Mouse (Mus musculus) stomach, postnatal 0 days (tissue): ENCODE measurements around the gene Aatk. TPM values are rescaled to one million over a fixed set of nuclear protein-coding genes. Genes with fewer than 3 reads are reported as not detected.

Experiments
- ATAC-seq: fragments of 200-750 bp; cut with Nextera tagmentation; 2 replicates; pipeline ENCODE4 v1.8.0; 2017; ENCODE audit not compliant: low FRiP score, low TSS enrichment
- DNase-seq: peaks from one replicate; pipeline ENCODE4 v3.0.0-alpha.2; 2016; ENCODE audit warnings: low spot score
- H3K27ac ChIP-seq: fragments of 300-500 bp; sonication (generic); replicated peaks from 2 replicates; pipeline ENCODE4 v1.5.1; 2014; ENCODE audit warnings: mild to moderate bottlenecking, control low read depth
- H3K27me3 ChIP-seq: fragments of 300-500 bp; sonication (generic); 2 replicates; pipeline ENCODE4 v1.6.1; 2014; ENCODE audit warnings: low read length; ENCODE audit not compliant: control insufficient read depth, insufficient read depth
- H3K36me3 ChIP-seq: fragments of 300-500 bp; sonication (generic); 2 replicates; pipeline ENCODE4 v1.6.1; 2014; ENCODE audit warnings: low read length, mixed read lengths; ENCODE audit not compliant: control insufficient read depth, insufficient read depth
- H3K4me1 ChIP-seq: fragments of 300-500 bp; sonication (generic); replicated peaks from 2 replicates; pipeline ENCODE4 v1.6.1; 2014; ENCODE audit warnings: antibody characterized with exemption; ENCODE audit not compliant: control insufficient read depth, insufficient read depth
- H3K4me2 ChIP-seq: fragments of 300-500 bp; sonication (generic); replicated peaks from 2 replicates; pipeline ENCODE4 v1.6.1; 2014; ENCODE audit warnings: low read depth, mild to moderate bottlenecking, control low read depth, moderate library complexity
- H3K4me3 ChIP-seq: fragments of 300-500 bp; sonication (generic); 2 replicates; pipeline ENCODE4 v1.5.1; 2014; ENCODE audit warnings: low read depth, low read length, control low read depth
- H3K9ac ChIP-seq: fragments of 300-500 bp; sonication (generic); 2 replicates; pipeline ENCODE4 v1.6.1; 2014; ENCODE audit warnings: mild to moderate bottlenecking, low read length, control low read depth, mixed read lengths
- H3K9me3 ChIP-seq: fragments of 300-500 bp; sonication (generic); 2 replicates; pipeline ENCODE4 v1.6.1; 2016; ENCODE audit warnings: low read length; ENCODE audit not compliant: control insufficient read depth
- CTCF ChIP-seq: IDR thresholded peaks from 2 replicates; pipeline ENCODE4 v1.5.1; 2016; ENCODE audit warnings: antibody characterized with exemption, low read depth, mild to moderate bottlenecking, moderate library complexity
- EP300 ChIP-seq: optimal IDR thresholded peaks from 2 replicates; pipeline ENCODE3; 2016; ENCODE audit warnings: antibody characterized with exemption
- WGBS: fragments of 180-500 bp; shearing (Covaris S2); extraction: QIAGEN DNeasy Blood & Tissue Kit; methylation state at CpG from one replicate; pipeline ENCODE4 v1.1.7; 2014; 5-methylcytosine and 5-hydroxymethylcytosine counted together
- polyA plus RNA-seq: library from polyadenylated mRNA; unstranded; fragments of >200 nt; fragmentation: Nextera tagmentation; extraction: Ambion mirVana; gene quantifications from 2 replicates; pipeline ENCODE4 v1.2.1, GENCODE M21; 2015

Gene Aatk
- polyA plus RNA-seq, 1 experiment from 2014 or later = 1.6 TPM

DNA sequence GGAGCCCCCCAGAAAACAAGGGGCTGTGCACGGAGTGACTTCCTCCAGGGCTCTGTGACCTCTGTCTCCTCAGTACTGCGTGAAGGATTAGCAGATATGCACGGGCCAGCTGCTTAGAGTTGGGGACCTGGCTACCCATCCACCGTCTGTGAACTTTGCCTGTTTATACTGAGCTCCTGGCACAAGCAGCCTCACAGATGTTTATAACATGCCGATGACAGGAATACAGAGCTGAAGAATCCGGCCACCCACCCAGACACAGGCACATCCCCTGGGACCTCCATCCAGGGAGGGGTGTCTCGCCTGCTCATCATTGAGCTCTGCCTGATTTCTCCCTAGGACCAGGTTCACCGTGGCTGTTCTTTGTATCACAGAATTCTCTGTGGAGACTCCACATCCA, 14.9 kb downstream of the Aatk start:
- Histone ChIP-seq H3K4me3 (no peak overlapping the region), H3K4me2 (no peak overlapping the region), H3K4me1 (no peaks in the 10 kb centered on the region), H3K9me3 (no peaks in the 10 kb centered on the region), H3K27ac (no peak overlapping the region), H3K9ac (no peak overlapping the region), H3K27me3 (no peaks in the 10 kb centered on the region), H3K36me3 (no peaks in the 10 kb centered on the region)
- TF ChIP-seq CTCF = no peak
- TF ChIP-seq EP300 = no peak
- no peak for ATAC-seq
- 32% methylated on average over 8 of the region's 8 CpGs for WGBS
- DNase-seq = no peak

DNA sequence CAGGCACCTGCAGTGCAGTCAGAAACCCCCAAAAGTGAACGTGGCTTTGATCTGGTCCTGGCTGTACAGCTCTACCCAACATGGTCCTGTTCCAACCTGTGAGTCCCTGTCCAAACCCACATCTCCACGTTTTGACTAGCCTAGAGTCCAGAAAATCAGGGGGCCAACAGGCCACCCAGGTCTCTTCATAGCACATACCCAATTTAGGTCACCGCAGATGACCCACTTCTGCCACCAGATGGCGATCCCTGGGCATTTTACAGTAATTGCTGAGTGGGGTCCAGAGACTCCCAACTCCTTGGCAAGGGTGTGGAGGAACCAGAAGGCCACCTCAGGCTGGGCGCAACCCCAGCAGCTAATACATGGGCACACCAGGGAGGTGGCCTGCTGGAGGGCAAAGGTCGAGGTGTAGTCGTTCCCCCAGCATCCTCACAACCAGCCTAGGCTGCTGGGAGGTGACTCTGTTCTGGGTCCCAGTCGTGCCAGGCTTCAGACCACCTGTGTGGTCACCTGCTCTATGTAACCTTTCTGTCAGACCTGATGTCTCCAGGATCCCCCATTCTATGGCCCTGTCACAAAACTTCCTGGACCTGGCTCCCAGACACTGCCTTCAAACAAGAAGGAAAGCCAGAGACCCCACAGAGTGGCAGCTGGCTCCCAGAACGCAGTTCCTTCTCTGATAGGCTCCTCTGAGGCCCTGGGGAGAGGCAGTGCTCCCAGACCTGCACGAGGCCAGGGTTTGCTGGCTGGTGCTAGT, 16.6 kb downstream of the Aatk start:
- H3K27me3 ChIP-seq = no peaks in the 10 kb centered on the region
- H3K4me2 ChIP-seq = no peak overlapping the region
- H3K27ac ChIP-seq = no peak overlapping the region
- no peaks in the 10 kb centered on the region for H3K4me1 ChIP-seq
- no peak overlapping the region for H3K9ac ChIP-seq
- no peaks in the 10 kb centered on the region for H3K9me3 ChIP-seq
- no peak for DNase-seq
- H3K36me3 ChIP-seq = no peaks in the 10 kb centered on the region
- ATAC-seq = peak; percentile 17; the same call in 1 of the 2 replicates
- 38% methylated on average over 10 of the region's 10 CpGs for WGBS
- no peak for TF ChIP-seq EP300
- peak; percentile 84 for TF ChIP-seq CTCF
- H3K4me3 ChIP-seq = no peak overlapping the region

DNA sequence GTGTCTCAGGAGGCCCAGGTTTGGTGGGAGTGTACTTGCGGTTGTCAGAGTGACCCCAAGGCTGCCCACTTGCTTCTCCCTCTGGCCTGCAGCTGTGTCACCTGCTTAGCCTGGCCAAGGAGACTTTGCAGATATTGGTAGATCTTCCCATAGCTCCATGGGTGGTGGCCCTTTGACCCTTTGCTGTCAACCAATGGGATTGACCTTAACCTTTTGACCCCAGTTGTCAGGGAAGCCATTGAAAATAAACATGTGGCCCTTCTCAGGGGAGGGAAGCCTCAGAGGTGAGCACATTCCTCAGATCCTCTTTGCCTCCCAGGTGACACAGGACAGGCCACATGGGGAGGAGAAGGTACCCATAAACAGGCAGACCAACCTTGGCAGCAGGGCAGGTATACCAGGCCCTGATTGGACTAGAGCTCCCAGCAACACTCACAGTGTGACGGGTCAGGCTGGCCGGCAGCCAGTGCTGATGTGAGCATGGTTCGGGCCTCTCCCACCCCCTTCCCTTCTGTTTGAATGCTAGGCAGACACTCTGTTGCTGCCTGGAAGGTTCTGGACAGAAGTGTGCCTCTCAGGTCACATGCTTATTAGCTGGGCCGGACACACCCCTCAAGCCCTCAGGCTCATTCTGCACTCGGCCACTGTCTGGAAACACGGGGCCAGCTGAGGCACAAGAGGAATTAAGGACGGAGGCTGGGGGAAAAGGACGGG, 17.4 kb downstream of the Aatk start:
- DNase-seq (no peak), ATAC-seq (peak; percentile 24; the same call in 1 of the 2 replicates)
- Histone ChIP-seq H3K9ac (no peak overlapping the region), H3K4me3 (no peak overlapping the region), H3K9me3 (no peaks in the 10 kb centered on the region), H3K36me3 (no peaks in the 10 kb centered on the region), H3K4me2 (no peak overlapping the region), H3K27me3 (no peaks in the 10 kb centered on the region), H3K4me1 (no peaks in the 10 kb centered on the region), H3K27ac (no peak overlapping the region)
- TF ChIP-seq CTCF = no peak
- TF ChIP-seq EP300 = no peak
- 43% methylated on average over 9 of the region's 9 CpGs for WGBS

DNA sequence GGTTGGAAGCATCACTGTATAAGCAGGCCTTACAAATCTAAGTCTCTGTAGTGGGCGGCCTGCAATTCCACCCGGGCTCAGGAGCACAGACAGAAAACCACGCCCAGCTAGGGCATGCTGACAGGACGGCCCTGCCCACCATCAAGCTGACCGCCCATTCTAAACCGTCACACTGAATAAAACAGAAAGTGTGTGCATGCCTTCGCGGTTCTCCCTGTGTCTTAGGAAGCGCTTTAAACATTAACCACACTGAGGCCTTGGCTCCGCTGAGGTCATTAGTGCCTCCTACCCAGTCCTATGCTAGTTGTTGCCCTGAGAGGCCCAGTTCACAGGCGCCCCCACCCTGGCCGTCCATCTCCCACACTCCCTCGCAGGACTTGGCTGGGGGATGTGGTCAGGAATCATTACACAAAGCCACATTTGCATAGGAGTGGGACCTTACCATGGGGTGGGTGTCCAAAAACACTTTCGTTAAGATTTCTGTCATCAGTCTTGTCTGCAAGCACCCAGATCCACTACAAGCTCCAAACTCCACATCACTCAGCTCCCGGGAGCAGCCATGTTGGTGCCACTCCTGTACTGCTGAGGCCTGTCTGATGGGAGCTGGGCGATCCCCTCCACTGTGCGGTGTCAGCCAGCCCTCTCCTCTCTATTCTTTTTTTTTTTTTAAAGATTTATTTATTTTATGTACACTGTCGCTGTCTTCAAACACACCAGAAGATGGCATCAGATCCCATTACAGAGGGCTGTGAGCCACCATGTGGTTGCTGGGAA, 18.5 kb downstream of the Aatk start:
- Histone ChIP-seq H3K27ac (no peak overlapping the region), H3K36me3 (no peaks in the 10 kb centered on the region), H3K4me2 (peak overlapping the region; percentile 25; the same call in 1 of the 2 replicates), H3K4me3 (no peak overlapping the region), H3K27me3 (no peaks in the 10 kb centered on the region), H3K4me1 (no peaks in the 10 kb centered on the region), H3K9ac (no peak overlapping the region), H3K9me3 (no peaks in the 10 kb centered on the region)
- TF ChIP-seq CTCF = no peak
- TF ChIP-seq EP300 = no peak
- WGBS = 56% methylated on average over 18 of the region's 18 CpGs
- peak; percentile 53 for DNase-seq
- ATAC-seq = no peak; the same call in 1 of the 2 replicates

DNA sequence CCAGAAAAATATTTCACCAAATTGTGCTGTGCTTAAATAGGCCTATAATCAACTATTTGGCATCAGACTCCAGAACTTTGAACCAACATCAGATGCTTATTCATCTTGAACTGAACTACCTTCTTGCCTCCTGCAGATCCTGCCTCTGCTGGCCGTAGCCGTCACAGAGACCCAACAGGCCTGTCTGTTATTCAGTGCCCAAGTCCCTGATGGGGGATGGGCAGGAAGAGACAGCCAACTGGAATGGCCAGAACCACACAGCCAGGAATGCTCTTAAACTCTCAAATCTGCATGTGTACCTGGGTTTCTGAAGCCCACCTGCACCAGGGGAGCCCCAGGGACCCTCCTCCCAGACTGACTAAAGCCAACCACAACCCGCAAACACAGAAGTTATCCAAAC, 20.0 kb downstream of the Aatk start:
- H3K9me3 ChIP-seq = no peaks in the 10 kb centered on the region
- H3K9ac ChIP-seq = no peak overlapping the region
- no peaks in the 10 kb centered on the region for H3K4me1 ChIP-seq
- no peaks in the 10 kb centered on the region for H3K27me3 ChIP-seq
- H3K4me3 ChIP-seq = no peak overlapping the region
- no peaks in the 10 kb centered on the region for H3K36me3 ChIP-seq
- H3K4me2 ChIP-seq = no peak overlapping the region
- H3K27ac ChIP-seq = no peak overlapping the region
- no peak for ATAC-seq
- TF ChIP-seq EP300 (no peak), CTCF (no peak)
- DNase-seq = no peak
- WGBS = 85% methylated on average over 3 of the region's 3 CpGs
